Mouse (Mus musculus): ENCODE data around the gene Pdzrn3.

Pdzrn3 gene

GRCm38 (mm10) chr6:101198284-101198942 lies 179.3 kb downstream of the Pdzrn3 start:
- in situ Hi-C loops (cut with MboI, MseI), result no loop called here

GRCm38 (mm10) chr6:101197642-101198041 lies 180.1 kb downstream of the Pdzrn3 start:
- in situ Hi-C loops (cut with MboI, MseI), result no loop called here

- in situ Hi-C loops (cut with MboI, MseI), result no loop called here
These were observed 181.8 kb downstream of the Pdzrn3 start for GRCm38 (mm10) chr6:101195891-101196290.

- in situ Hi-C loops (cut with MboI, MseI), result no loop called here
These were observed 183.2 kb downstream of the Pdzrn3 start for GRCm38 (mm10) chr6:101194386-101194925.

- in situ Hi-C loops (cut with MboI, MseI), result no loop called here
These were observed 186.1 kb downstream of the Pdzrn3 start for GRCm38 (mm10) chr6:101191576-101191975.

GRCm38 (mm10) chr6:101187322-101187721 lies 190.4 kb downstream of the Pdzrn3 start:
- in situ Hi-C loops (cut with MboI, MseI), result no loop called here

- in situ Hi-C loops (cut with MboI, MseI), result no loop called here
These were observed 190.8 kb downstream of the Pdzrn3 start for GRCm38 (mm10) chr6:101186887-101187286.

- in situ Hi-C loops (cut with MboI, MseI), result no loop called here
These were observed 193.5 kb downstream of the Pdzrn3 start for GRCm38 (mm10) chr6:101184103-101184785.

- in situ Hi-C loops (cut with MboI, MseI), result no loop called here
These were observed 207.0 kb downstream of the Pdzrn3 start for GRCm38 (mm10) chr6:101170699-101171098.

- in situ Hi-C loops (cut with MboI, MseI), result no loop called here
These were observed 224.2 kb downstream of the Pdzrn3 start for GRCm38 (mm10) chr6:101153511-101153921.

GRCm38 (mm10) chr6:101135368-101135767 lies 242.3 kb downstream of the Pdzrn3 start:
- in situ Hi-C loops (cut with MboI, MseI), result no loop called here

GRCm38 (mm10) chr6:101125396-101125795 lies 252.3 kb downstream of the Pdzrn3 start:
- in situ Hi-C loops (cut with MboI, MseI), result no loop called here

GRCm38 (mm10) chr6:101108951-101109350 lies 268.7 kb downstream of the Pdzrn3 start:
- in situ Hi-C loops (cut with MboI, MseI), result no loop called here

- in situ Hi-C loops (cut with MboI, MseI), result no loop called here
These were observed 274.2 kb downstream of the Pdzrn3 start for GRCm38 (mm10) chr6:101103506-101103905.

GRCm38 (mm10) chr6:101101709-101102654 lies 275.7 kb downstream of the Pdzrn3 start:
- in situ Hi-C loops (cut with MboI, MseI), result no loop called here

Measured in T-helper 2 cell (primary cell).